Mouse (Mus musculus): ENCODE results near the gene Cx3cr1.

DNA sequence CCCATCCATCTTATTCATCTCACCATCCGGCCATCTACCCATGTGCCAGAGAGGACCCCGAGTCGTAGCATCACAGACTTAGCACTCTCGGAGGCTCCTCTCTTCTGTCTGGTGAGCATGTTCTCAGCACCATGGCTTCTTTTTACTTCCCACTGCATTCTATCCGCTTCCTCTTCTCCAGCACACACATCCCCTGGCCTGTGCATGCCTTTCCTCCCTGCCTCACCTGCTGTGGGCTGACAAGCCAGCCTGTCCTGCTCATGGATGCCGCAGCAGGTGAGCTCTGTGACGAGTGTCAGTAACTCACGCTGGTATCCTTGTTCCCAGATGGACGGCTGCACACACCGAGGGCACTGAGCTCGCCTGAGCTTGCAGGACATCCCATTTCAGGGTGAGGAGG, at the start of gene Cx3cr1:
- no peak for TF ChIP-seq POLR2A (IDR thresholded peaks at IDR 0.05; ENCODE audit: borderline replicate concordance, extremely low read depth, low read depth, low read length)
- no peak for TF ChIP-seq CTCF (IDR thresholded peaks at IDR 0.05; ENCODE audit: insufficient read depth, low read length)

Data from lung, adult 2 months (tissue).